Mouse (Mus musculus) macrophage (primary cell): ENCODE data around the gene Supt3. TPM values are rescaled to one million over a fixed set of nuclear protein-coding genes. Genes with fewer than 3 reads are reported as not detected.

Source experiments
- H3K27ac ChIP-seq: fragments of 350-480 bp; formaldehyde crosslinking; 2 replicates; pipeline ENCODE4 v1.9.0; 2021
- H3K36me3 ChIP-seq: fragments of 350-480 bp; formaldehyde crosslinking; 2 replicates; pipeline ENCODE4 v1.9.0; 2021; ENCODE audit errors: inconsistent target
- H3K4me3 ChIP-seq: fragments of 350-480 bp; formaldehyde crosslinking; 2 replicates; pipeline ENCODE4 v1.9.0; 2021; ENCODE audit errors: inconsistent target
- H3K79me2 ChIP-seq: fragments of 350-480 bp; formaldehyde crosslinking; 2 replicates; pipeline ENCODE4 v1.9.0; 2021; ENCODE audit errors: inconsistent target
- WGBS: methylation state at CpG from one replicate; pipeline ENCODE4 v1.1.7; 2026; ENCODE audit warnings: inconsistent platforms; ENCODE audit not compliant: missing documents; 5-methylcytosine and 5-hydroxymethylcytosine counted together
- polyA plus RNA-seq: library from polyadenylated mRNA; stranded (reverse); fragments of 250-400 nt; gene quantifications from 3 replicates; pipeline ENCODE4 v1.2.4, GENCODE M21; 2018; ENCODE audit warnings: inconsistent platforms

Gene Supt3
- polyA plus RNA-seq, 1 experiment from 2014 or later, result 23.1 TPM

DNA sequence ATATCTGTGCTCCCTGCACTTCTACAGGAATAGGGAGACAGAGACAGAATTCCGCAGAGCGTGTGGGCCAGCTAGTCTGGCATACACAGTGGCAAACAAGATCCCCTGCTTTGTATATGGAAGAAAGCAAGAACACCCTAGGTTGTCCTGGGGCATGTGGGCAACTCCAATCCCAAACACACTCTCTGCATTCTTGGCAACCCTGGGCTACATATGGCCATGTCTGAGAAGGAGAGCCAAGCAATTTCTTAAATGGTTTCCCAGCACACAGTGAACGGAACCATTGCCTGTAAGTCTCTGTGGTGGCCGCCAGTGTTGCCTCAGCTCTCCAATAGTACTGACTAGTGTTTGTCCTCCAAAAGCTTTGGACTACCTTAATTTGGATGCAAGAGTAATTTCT is 351.7 kb downstream of the Supt3 start:
- 100% methylated on average over 4 of the region's 4 CpGs for WGBS
- H3K4me3 ChIP-seq, result no peak overlapping the region
- H3K27ac ChIP-seq, result no peak overlapping the region
- H3K79me2 ChIP-seq, result no peaks in the 10 kb centered on the region
- H3K36me3 ChIP-seq, result no peaks in the 10 kb centered on the region

DNA sequence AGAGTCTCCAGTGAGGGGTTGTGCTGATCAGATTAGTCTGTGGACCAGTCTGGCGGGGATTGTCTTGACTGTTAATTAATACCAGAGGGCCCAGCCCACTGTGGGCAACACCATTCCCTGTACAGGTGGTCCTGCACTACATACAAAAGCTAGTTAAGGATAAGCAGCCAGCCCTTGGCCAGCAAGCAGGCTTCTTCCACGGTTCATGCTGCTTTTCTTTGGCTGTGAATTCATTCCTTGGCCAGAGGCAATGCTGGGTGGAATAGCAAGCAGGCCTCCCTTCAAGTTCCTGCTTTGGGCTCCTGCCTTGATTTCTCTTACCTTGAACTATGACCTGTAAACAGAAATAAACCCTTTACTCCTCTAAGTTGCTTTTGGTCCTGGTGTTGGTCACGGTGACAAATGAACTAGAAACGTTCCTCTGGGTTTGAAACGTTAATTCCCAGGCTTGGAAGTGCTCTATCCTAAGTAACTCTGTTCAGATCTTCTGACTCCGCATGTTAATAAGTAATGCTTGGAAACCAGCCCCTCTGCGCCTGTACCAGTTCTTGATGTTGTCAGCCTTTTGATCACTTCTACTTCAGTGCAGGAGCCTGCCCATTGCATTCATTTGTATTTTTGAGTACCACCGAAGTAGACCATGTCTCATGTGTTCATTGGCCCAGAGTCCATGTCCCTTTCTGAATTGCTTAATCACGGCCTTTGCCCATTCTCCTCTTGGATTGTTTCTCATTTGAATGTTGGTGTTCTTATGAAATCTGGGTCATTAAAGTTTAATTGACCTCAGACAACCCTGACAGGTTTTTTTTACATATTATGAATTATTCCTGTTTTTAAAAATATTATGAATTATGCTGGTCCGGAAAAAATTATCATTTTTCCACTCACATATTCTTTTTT is 356.8 kb downstream of the Supt3 start:
- WGBS, result 95% methylated on average over 9 of the region's 10 CpGs
- no peak overlapping the region for H3K27ac ChIP-seq

DNA sequence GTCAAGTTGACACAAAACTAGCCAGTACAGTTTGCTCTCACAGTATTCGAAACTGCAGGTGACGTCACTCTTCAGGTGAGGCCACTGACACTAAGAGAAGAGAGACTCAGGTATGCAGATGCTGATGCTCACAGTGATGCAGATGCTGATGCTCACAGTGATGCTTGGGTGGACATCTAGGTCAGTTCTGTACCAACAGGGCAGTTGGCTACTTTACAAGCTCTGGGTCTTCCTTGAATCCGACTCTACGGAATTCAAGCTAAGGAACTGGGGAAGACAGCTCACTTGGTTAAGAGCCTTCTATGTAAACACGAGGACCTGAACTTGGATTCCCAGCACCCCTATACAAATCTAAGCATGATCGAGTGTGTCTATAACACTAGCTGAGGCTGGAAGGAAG is 359.5 kb downstream of the Supt3 start:
- Histone ChIP-seq H3K79me2 (no peaks in the 10 kb centered on the region), H3K27ac (no peak overlapping the region), H3K36me3 (no peaks in the 10 kb centered on the region), H3K4me3 (no peak overlapping the region)
- WGBS, result 90% methylated on average over 6 of the region's 6 CpGs

More for the DNA sequence above, 356.8 kb downstream of the Supt3 start:
- Histone ChIP-seq H3K79me2 (no peaks in the 10 kb centered on the region), H3K4me3 (no peak overlapping the region), H3K36me3 (no peaks in the 10 kb centered on the region)

DNA sequence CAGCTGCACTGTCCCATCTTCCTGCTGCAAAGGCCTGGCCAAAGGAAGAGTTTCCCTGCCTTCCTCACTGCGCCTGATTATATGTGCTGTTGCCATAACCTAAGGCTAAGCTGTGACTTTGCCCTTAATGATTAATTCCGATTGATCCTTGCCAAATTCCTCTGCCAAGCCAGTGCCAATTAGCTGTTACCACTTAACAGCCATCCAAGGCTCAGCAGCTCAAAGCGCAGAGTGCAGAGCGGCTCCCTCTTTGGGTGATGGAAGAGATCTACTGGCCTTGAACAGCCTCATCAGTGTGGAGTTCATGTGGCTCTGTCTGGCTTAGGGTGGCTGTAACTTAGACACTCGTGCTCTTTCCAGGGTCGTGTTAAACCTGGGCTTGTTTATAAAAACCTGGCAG is 366.1 kb downstream of the Supt3 start:
- H3K79me2 ChIP-seq, result no peaks in the 10 kb centered on the region
- H3K36me3 ChIP-seq, result no peaks in the 10 kb centered on the region
- H3K4me3 ChIP-seq, result no peak overlapping the region
- H3K27ac ChIP-seq, result no peak overlapping the region
- 92% methylated on average over 6 of the region's 6 CpGs for WGBS

DNA sequence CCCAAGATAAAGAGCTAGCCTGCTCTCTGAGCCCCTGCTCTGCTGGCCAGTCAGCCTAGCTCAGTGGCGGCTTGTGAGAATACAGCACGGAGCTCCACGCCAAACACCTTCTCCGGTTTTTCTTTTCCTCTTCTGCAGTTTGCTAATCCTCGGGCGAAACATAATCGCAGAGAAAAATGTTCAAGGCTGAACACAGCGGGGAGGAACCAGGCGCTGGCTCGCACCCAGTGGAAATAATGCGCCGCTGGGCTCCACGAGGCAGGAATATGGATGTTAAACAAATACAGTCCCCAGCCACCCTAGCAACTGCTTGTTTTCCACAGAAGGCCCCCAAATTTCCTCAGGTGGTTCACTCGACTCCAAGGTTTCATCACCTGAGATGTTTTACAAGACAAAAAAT is 367.7 kb downstream of the Supt3 start:
- WGBS, result 92% methylated on average over 14 of the region's 14 CpGs
- Histone ChIP-seq H3K79me2 (no peaks in the 10 kb centered on the region), H3K27ac (no peak overlapping the region), H3K36me3 (no peaks in the 10 kb centered on the region), H3K4me3 (no peak overlapping the region)

DNA sequence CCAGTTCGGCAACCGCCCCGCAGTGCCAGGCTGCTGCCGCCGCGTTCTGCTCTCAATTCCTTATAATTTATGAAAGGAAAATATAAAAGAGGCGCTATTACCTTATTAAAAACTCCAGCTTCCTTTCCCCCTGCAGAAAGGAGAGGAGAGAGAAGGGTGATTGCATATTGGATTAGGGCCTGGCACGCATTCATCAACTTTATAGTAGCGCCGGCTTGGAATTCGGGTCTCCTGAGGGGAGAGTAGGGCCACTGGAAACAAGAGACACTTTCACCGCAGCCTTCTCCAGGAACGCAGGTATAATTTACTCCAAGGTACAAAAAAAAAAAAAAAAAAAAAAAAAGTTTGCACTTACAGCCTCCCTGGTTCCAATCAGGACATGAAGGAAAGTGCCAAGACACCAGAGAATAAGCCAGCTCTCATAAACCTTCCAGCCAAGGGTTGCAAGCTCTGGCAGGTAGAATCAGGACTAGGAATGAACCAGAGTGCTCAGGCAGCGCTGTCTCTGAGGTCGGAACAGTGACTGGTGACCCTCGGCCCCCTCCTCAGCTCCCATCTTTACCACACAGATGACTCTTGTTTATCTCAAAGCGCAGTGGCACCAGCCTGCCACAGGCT is 374.5 kb downstream of the Supt3 start:
- H3K79me2 ChIP-seq, result no peaks in the 10 kb centered on the region
- H3K36me3 ChIP-seq, result no peaks in the 10 kb centered on the region
- 92% methylated on average over 17 of the region's 17 CpGs for WGBS
- H3K27ac ChIP-seq, result no peak overlapping the region
- H3K4me3 ChIP-seq, result no peak overlapping the region

DNA sequence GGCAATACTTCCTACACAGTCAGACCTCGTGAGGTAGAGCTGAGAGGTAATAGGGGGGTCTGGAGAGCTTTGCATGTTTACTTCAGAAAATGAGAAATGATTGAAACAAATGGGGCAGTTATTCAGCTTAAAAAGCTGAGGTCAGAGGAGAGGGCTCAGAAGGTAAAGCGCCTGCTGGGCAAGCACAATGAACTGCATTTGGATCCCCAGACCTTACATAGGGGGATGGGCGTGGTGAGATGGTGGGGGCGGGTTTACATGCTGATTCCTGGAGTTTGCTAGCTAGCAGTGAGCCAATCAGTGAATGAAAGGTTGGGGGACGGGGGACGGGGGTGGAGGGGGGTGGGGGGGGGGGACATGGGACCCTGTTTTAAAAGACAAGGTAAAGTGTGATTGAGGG is 376.8 kb downstream of the Supt3 start:
- Histone ChIP-seq H3K4me3 (no peak overlapping the region), H3K36me3 (no peaks in the 10 kb centered on the region), H3K27ac (no peak overlapping the region), H3K79me2 (no peaks in the 10 kb centered on the region)
- 95% methylated on average over 4 of the region's 6 CpGs for WGBS

DNA sequence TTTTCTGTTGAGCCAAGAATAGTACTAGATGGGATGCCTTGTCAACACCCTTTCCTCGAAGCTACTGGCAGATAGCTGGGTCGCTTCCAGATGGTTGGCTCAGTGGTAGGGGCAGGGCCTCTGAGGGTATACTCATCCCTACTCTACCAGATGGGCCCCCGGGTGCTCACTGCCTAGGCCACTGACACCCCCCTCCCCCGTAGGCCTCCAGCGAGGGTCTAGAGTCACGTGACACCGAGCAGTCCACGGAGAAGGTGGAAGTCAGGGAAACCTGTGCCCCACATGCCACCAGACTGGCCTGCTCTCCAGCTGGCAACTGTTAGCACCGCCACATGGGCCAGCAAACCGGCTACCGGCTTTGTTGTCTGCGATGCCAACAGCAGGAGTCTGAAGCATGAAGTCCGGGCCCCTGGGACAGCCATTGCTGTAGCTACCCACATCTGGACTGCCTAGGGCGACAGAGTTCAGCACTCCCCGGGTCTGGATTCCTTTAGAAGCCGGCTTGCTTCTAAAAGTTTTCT is 381.3 kb downstream of the Supt3 start:
- Histone ChIP-seq H3K36me3 (no peaks in the 10 kb centered on the region), H3K4me3 (no peak overlapping the region), H3K79me2 (no peaks in the 10 kb centered on the region), H3K27ac (no peak overlapping the region)
- 94% methylated on average over 15 of the region's 16 CpGs for WGBS

DNA sequence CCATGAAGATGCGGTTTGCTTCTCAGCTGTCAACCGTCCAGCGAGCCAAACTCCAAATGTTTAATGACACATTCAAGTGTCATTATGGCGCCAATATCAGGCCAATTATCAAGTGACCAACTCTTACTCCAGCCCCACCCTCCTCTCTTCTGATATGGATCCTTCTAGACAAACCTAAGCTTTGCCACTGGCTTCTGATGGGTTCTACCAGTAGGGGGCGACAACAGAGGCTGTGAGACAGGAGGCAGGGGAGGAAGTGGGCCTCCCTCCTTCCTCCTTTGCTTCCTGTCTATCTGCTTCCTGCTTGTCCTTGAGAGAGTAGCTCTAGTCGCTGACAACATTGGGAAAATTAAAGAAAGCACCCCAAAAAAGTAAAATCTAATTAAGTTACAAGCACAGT is 383.7 kb downstream of the Supt3 start:
- Histone ChIP-seq H3K27ac (no peak overlapping the region), H3K79me2 (no peaks in the 10 kb centered on the region), H3K4me3 (no peak overlapping the region), H3K36me3 (no peaks in the 10 kb centered on the region)
- WGBS, result 89% methylated on average over 6 of the region's 6 CpGs

DNA sequence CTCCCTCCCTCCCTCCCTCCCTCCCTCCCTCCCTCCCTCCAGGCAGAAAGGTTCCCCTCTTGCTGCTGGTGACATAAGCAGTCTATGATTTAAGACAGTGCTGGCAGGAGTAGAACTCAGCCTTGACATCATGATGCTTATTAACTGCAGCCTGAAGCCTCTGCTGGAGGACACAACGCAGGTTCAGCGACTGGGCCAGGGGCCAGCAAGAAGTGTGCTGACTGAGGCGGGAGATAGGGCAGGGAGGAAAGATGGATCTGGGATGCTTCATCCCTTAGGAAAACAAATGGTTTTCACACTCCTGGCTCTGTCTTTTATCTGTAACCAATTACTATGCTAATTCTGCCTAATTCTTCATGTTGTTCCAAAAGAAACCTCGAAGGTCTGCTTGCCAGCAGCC is 388.8 kb downstream of the Supt3 start:
- no peaks in the 10 kb centered on the region for H3K79me2 ChIP-seq
- no peaks in the 10 kb centered on the region for H3K36me3 ChIP-seq
- WGBS, result 92% methylated on average over 4 of the region's 4 CpGs
- H3K27ac ChIP-seq, result no peak overlapping the region
- H3K4me3 ChIP-seq, result no peak overlapping the region

Other genes with a start within 250 kb of the Supt3 start
- gene Runx2, start 37.6 kb downstream of the Supt3 start, polyA plus RNA-seq, result 1.5 to 2.8 TPM (median 1.7 TPM) in 3 replicates